Mouse (Mus musculus) ES-Bruce4 (cell line): Measurements from ENCODE around the gene Scarf2. TPM values are rescaled to one million over a fixed set of nuclear protein-coding genes. Genes with fewer than 3 reads are reported as not detected.
A peak's percentile ranks its signal among the peaks of the same experiment; 100 is the strongest.

Experiments used
- H3K27ac ChIP-seq: 2 replicates; pipeline ENCODE4 v1.5.1; 2012; ENCODE audit warnings: low read length, inconsistent platforms; ENCODE audit not compliant: insufficient read depth
- H3K27me3 ChIP-seq: 2 replicates; pipeline ENCODE4 v1.6.1; 2012; ENCODE audit warnings: mild to moderate bottlenecking, low read length, inconsistent platforms; ENCODE audit not compliant: control insufficient read depth, poor library complexity, insufficient read depth, severe bottlenecking
- H3K36me3 ChIP-seq: 2 replicates; pipeline ENCODE4 v1.6.1; 2012; ENCODE audit warnings: inconsistent platforms, mild to moderate bottlenecking, low read length, moderate library complexity; ENCODE audit not compliant: control insufficient read depth, poor library complexity, insufficient read depth, severe bottlenecking
- H3K4me1 ChIP-seq: one replicate; pipeline ENCODE4 v1.8.1; 2011; ENCODE audit warnings: low read length; ENCODE audit not compliant: control insufficient read depth, insufficient read depth
- H3K4me3 ChIP-seq: 2 replicates; pipeline ENCODE4 v1.5.1; 2011; ENCODE audit warnings: low read depth, mild to moderate bottlenecking, low read length
- H3K9ac ChIP-seq: 2 replicates; pipeline ENCODE4 v1.6.1; 2012; ENCODE audit warnings: low read depth, mild to moderate bottlenecking, inconsistent platforms; ENCODE audit not compliant: poor library complexity, severe bottlenecking
- H3K9me3 ChIP-seq: replicated peaks from 2 replicates; pipeline ENCODE4 v1.6.1; 2012; ENCODE audit warnings: mild to moderate bottlenecking, low read length, inconsistent platforms; ENCODE audit not compliant: control insufficient read depth, poor library complexity, insufficient read depth, severe bottlenecking
- CTCF ChIP-seq: IDR thresholded peaks from one replicate; pipeline ENCODE4 v1.8.1; 2011; ENCODE audit warnings: low read depth, low read length
- EP300 ChIP-seq: IDR thresholded peaks from 2 replicates; pipeline ENCODE4 v1.6.1; 2011; ENCODE audit warnings: low read depth, low read length; ENCODE audit not compliant: insufficient read depth
- POLR2A ChIP-seq: IDR thresholded peaks from one replicate; pipeline ENCODE4 v1.8.1; 2011; ENCODE audit warnings: low read length; ENCODE audit not compliant: insufficient read depth
- polyA plus RNA-seq: library from polyadenylated mRNA; stranded (reverse); fragments of >200 nt; gene quantifications from 2 replicates; pipeline ENCODE4 v1.2.4, GENCODE M21; 2011; ENCODE audit warnings: low read depth; ENCODE audit not compliant: missing spikeins, insufficient read depth, insufficient read length

The Scarf2 gene
- polyA plus RNA-seq, 1 experiment: 6.5 TPM

- no peak overlapping the region for H3K27ac ChIP-seq
- H3K4me1 ChIP-seq: no peaks in the 10 kb centered on the region
- H3K36me3 ChIP-seq: no peaks in the 10 kb centered on the region
- H3K4me3 ChIP-seq: peak overlapping the region; percentile 46
- H3K9ac ChIP-seq: 0 out of 2 replicates have a peak overlapping the region, but pooled peaks have one; percentile 2
- no peaks in the 10 kb centered on the region for H3K9me3 ChIP-seq
- H3K27me3 ChIP-seq: peaks cover 2% of the 10 kb centered on the region; the same call in 1 of the 2 replicates
- peak; percentile 87 for TF ChIP-seq CTCF
- no peak for TF ChIP-seq EP300
Observed at GRCm38 (mm10) chr16:17815411-17816402, 18.6 kb downstream of the Scarf2 start.

DNA sequence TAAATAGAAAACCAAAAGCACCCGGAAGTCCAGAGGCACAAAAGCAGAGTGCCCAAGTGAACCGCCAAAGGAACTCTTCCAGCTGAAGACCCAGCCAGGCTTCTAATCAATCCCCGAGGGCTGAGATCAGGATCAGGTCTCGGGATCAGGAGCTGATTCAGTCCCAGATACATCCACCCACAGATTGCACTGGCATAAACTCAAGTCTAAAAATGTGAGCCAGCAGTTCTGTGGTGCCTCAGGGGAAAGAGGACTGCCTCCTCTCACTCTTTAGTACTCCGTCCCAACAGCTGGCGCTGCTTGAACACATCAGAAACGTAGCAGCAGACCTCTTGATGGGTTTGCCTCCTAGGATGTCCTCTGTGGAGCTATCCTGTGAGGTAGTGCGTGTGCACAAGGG is 19.4 kb downstream of the Scarf2 start:
- Histone ChIP-seq H3K27ac (no peak overlapping the region), H3K36me3 (no peaks in the 10 kb centered on the region), H3K4me3 (no peak overlapping the region), H3K4me1 (no peaks in the 10 kb centered on the region), H3K9ac (no peak overlapping the region), H3K9me3 (no peaks in the 10 kb centered on the region), H3K27me3 (peaks cover 2% of the 10 kb centered on the region; the same call in 1 of the 2 replicates)
- no peak for TF ChIP-seq POLR2A
- TF ChIP-seq EP300: no peak
- TF ChIP-seq CTCF: no peak

DNA sequence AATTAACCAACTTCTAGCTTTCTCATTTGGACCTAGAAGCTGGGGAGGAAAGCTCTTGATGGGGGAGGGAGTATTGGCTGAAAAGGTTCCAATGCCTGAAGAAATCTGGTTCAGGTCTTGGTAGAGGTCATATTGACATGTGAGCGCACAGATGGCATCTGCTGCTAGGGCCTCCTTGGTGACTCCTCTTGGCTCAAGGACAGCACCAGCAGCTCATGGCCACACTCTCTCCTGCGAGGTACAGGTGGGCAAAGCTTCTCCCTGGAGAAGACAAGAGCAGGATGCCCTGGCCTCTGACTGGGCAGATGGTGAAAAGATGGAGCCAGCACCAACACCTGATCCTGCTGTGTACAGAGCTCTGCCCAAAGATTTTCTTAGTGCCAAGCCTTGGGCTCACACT is 29.4 kb downstream of the Scarf2 start:
- Histone ChIP-seq H3K27ac (no peak overlapping the region), H3K9me3 (no peaks in the 10 kb centered on the region), H3K27me3 (no peaks in the 10 kb centered on the region), H3K4me1 (no peaks in the 10 kb centered on the region), H3K36me3 (no peaks in the 10 kb centered on the region), H3K4me3 (no peak overlapping the region), H3K9ac (no peak overlapping the region)
- no peak for TF ChIP-seq POLR2A
- no peak for TF ChIP-seq EP300
- no peak for TF ChIP-seq CTCF

- Histone ChIP-seq H3K9ac (no peak overlapping the region), H3K27me3 (peaks cover 1% of the 10 kb centered on the region; the same call in 1 of the 2 replicates)
- no peak for TF ChIP-seq CTCF
- TF ChIP-seq POLR2A: no peak
- TF ChIP-seq EP300: no peak
Observed at GRCm38 (mm10) chr16:17828229-17828628, 31.1 kb downstream of the Scarf2 start.

GRCm38 (mm10) chr16:17828867-17829266 is 31.8 kb downstream of the Scarf2 start:
- no peaks in the 10 kb centered on the region for H3K36me3 ChIP-seq
- TF ChIP-seq POLR2A (no peak), EP300 (no peak), CTCF (no peak)
- peaks cover 7% of the 10 kb centered on the region for H3K27me3 ChIP-seq
- no peak overlapping the region for H3K4me3 ChIP-seq
- H3K9me3 ChIP-seq: no peaks in the 10 kb centered on the region
- no peak overlapping the region for H3K27ac ChIP-seq
- no peak overlapping the region for H3K9ac ChIP-seq
- H3K4me1 ChIP-seq: no peaks in the 10 kb centered on the region

More at GRCm38 (mm10) chr16:17828229-17828628, 31.1 kb downstream of the Scarf2 start:
- Histone ChIP-seq H3K4me1 (no peaks in the 10 kb centered on the region), H3K27ac (no peak overlapping the region), H3K4me3 (no peak overlapping the region), H3K9me3 (no peaks in the 10 kb centered on the region), H3K36me3 (no peaks in the 10 kb centered on the region)
